Mouse (Mus musculus) C2C12 (cell line): ENCODE measurements around the gene Sost.

Source experiments
- CTCF ChIP-seq: IDR thresholded peaks from one replicate; pipeline ENCODE4 v1.5.1; 2011; ENCODE audit not compliant: control insufficient read depth, insufficient read depth, insufficient read length
- USF1 ChIP-seq: IDR thresholded peaks from one replicate; pipeline ENCODE4 v1.6.1; 2011; ENCODE audit warnings: low read depth, mild to moderate bottlenecking, control low read depth, moderate library complexity

DNA sequence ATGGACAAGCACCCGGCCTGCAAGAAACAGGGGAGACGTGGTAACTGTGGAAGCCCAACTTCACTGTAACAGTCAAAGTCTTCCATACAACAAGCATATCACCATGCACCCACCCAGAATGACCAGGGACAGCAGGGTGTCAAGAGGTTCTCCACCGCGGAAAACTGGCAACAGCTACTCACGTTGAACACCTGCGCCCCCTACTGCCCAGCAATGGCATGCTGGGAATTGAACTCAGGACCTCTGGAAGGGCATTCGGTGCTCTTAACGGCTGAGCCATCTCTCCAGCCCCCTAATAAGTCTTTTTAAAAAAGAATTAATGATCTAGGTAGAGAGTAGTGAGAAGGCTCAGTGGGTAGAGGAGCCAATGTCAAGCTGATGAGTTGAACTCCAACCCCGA, 8.1 kb upstream of the Sost start:
- TF ChIP-seq CTCF (no peak), USF1 (no peak)
